Mouse (Mus musculus): ENCODE results near the gene Myo3b. TPM values are rescaled to one million over a fixed set of nuclear protein-coding genes. Genes with fewer than 3 reads are reported as not detected.
A peak's percentile ranks its signal among the peaks of the same experiment; 100 is the strongest.

Gene Myo3b
- polyA plus RNA-seq, 1 experiment: 0.14 TPM

- H3K27me3 ChIP-seq (ENCODE audit: control insufficient read depth, insufficient read depth, low read length): no peaks in the 10 kb centered on the region
- no peak overlapping the region for H3K27ac ChIP-seq (ENCODE audit: control insufficient read depth, insufficient read depth, low read depth, low read length)
- no peak overlapping the region for H3K4me3 ChIP-seq (ENCODE audit: control insufficient read depth, low read depth, low read length)
- H3K4me1 ChIP-seq (ENCODE audit: control insufficient read depth, insufficient read depth, low read length): no peaks in the 10 kb centered on the region
- no peaks in the 10 kb centered on the region for H3K36me3 ChIP-seq (ENCODE audit: control insufficient read depth, insufficient read depth, low read length)
- TF ChIP-seq CTCF (IDR thresholded peaks at IDR 0.05; ENCODE audit: control insufficient read depth, insufficient read depth, insufficient replicate concordance, low read depth, low read length) (no peak), POLR2A (IDR thresholded peaks at IDR 0.05; ENCODE audit: control insufficient read depth, low read depth, low read length) (no peak)
Measured at GRCm38 (mm10) chr2:70260646-70261195, 221.8 kb downstream of the Myo3b start.

GRCm38 (mm10) chr2:70261703-70262564 is 223.0 kb downstream of the Myo3b start:
- Histone ChIP-seq H3K36me3 (ENCODE audit: control insufficient read depth, insufficient read depth, low read length) (no peaks in the 10 kb centered on the region), H3K27me3 (ENCODE audit: control insufficient read depth, insufficient read depth, low read length) (no peaks in the 10 kb centered on the region), H3K27ac (ENCODE audit: control insufficient read depth, insufficient read depth, low read depth, low read length) (no peak overlapping the region), H3K4me1 (ENCODE audit: control insufficient read depth, insufficient read depth, low read length) (no peaks in the 10 kb centered on the region), H3K4me3 (ENCODE audit: control insufficient read depth, low read depth, low read length) (no peak overlapping the region)
- TF ChIP-seq POLR2A (IDR thresholded peaks at IDR 0.05; ENCODE audit: control insufficient read depth, low read depth, low read length) (no peak), CTCF (IDR thresholded peaks at IDR 0.05; ENCODE audit: control insufficient read depth, insufficient read depth, insufficient replicate concordance, low read depth, low read length) (no peak)

GRCm38 (mm10) chr2:70262565-70263082 is 223.7 kb downstream of the Myo3b start:
- no peak for TF ChIP-seq POLR2A (IDR thresholded peaks at IDR 0.05; ENCODE audit: control insufficient read depth, low read depth, low read length)
- TF ChIP-seq CTCF (IDR thresholded peaks at IDR 0.05; ENCODE audit: control insufficient read depth, insufficient read depth, insufficient replicate concordance, low read depth, low read length): no peak
- Histone ChIP-seq H3K36me3 (ENCODE audit: control insufficient read depth, insufficient read depth, low read length) (no peaks in the 10 kb centered on the region), H3K27ac (ENCODE audit: control insufficient read depth, insufficient read depth, low read depth, low read length) (no peak overlapping the region), H3K27me3 (ENCODE audit: control insufficient read depth, insufficient read depth, low read length) (no peaks in the 10 kb centered on the region), H3K4me3 (ENCODE audit: control insufficient read depth, low read depth, low read length) (no peak overlapping the region), H3K4me1 (ENCODE audit: control insufficient read depth, insufficient read depth, low read length) (no peaks in the 10 kb centered on the region)

GRCm38 (mm10) chr2:70278425-70279277 is 239.7 kb downstream of the Myo3b start:
- no peaks in the 10 kb centered on the region for H3K36me3 ChIP-seq (ENCODE audit: control insufficient read depth, insufficient read depth, low read length)
- no peak overlapping the region for H3K4me3 ChIP-seq (ENCODE audit: control insufficient read depth, low read depth, low read length)
- H3K27ac ChIP-seq (ENCODE audit: control insufficient read depth, insufficient read depth, low read depth, low read length): no peak overlapping the region
- TF ChIP-seq POLR2A (IDR thresholded peaks at IDR 0.05; ENCODE audit: control insufficient read depth, low read depth, low read length): no peak
- peak; percentile 39; the same call in 1 of the 2 replicates for TF ChIP-seq CTCF (IDR thresholded peaks at IDR 0.05; ENCODE audit: control insufficient read depth, insufficient read depth, insufficient replicate concordance, low read depth, low read length)
- no peaks in the 10 kb centered on the region for H3K4me1 ChIP-seq (ENCODE audit: control insufficient read depth, insufficient read depth, low read length)
- H3K27me3 ChIP-seq (ENCODE audit: control insufficient read depth, insufficient read depth, low read length): no peaks in the 10 kb centered on the region

- TF ChIP-seq POLR2A (IDR thresholded peaks at IDR 0.05; ENCODE audit: control insufficient read depth, low read depth, low read length) (no peak), CTCF (IDR thresholded peaks at IDR 0.05; ENCODE audit: control insufficient read depth, insufficient read depth, insufficient replicate concordance, low read depth, low read length) (no peak)
- H3K36me3 ChIP-seq (ENCODE audit: control insufficient read depth, insufficient read depth, low read length): no peaks in the 10 kb centered on the region
- no peak overlapping the region for H3K4me3 ChIP-seq (ENCODE audit: control insufficient read depth, low read depth, low read length)
- no peaks in the 10 kb centered on the region for H3K27me3 ChIP-seq (ENCODE audit: control insufficient read depth, insufficient read depth, low read length)
- H3K27ac ChIP-seq (ENCODE audit: control insufficient read depth, insufficient read depth, low read depth, low read length): no peak overlapping the region
- H3K4me1 ChIP-seq (ENCODE audit: control insufficient read depth, insufficient read depth, low read length): no peaks in the 10 kb centered on the region
Measured at GRCm38 (mm10) chr2:70284109-70284508, 245.2 kb downstream of the Myo3b start.

- no peaks in the 10 kb centered on the region for H3K36me3 ChIP-seq (ENCODE audit: control insufficient read depth, insufficient read depth, low read length)
- H3K4me1 ChIP-seq (ENCODE audit: control insufficient read depth, insufficient read depth, low read length): no peaks in the 10 kb centered on the region
- no peaks in the 10 kb centered on the region for H3K27me3 ChIP-seq (ENCODE audit: control insufficient read depth, insufficient read depth, low read length)
- H3K27ac ChIP-seq (ENCODE audit: control insufficient read depth, insufficient read depth, low read depth, low read length): no peak overlapping the region
- no peak for TF ChIP-seq POLR2A (IDR thresholded peaks at IDR 0.05; ENCODE audit: control insufficient read depth, low read depth, low read length)
- no peak for TF ChIP-seq CTCF (IDR thresholded peaks at IDR 0.05; ENCODE audit: control insufficient read depth, insufficient read depth, insufficient replicate concordance, low read depth, low read length)
- no peak overlapping the region for H3K4me3 ChIP-seq (ENCODE audit: control insufficient read depth, low read depth, low read length)
Measured at GRCm38 (mm10) chr2:70291063-70291462, 252.1 kb downstream of the Myo3b start.
